Mouse (Mus musculus): ENCODE data around the gene Specc1. TPM values are rescaled to one million over a fixed set of nuclear protein-coding genes. Genes with fewer than 3 reads are reported as not detected.

The Specc1 gene
- polyA plus RNA-seq, 1 experiment, result 79.7 TPM

GRCm38 (mm10) chr11:61970901-61971300, 14.3 kb downstream of the Specc1 start:
- H3K27me3 ChIP-seq (ENCODE audit: control insufficient read depth, insufficient read depth, low read length), result no peaks in the 10 kb centered on the region
- WGBS, result 7% methylated on average over 5 of the region's 5 CpGs
- no peak overlapping the region for H3K4me3 ChIP-seq (replicated peaks; ENCODE audit: insufficient read depth, low read depth, low read length)
- TF ChIP-seq CTCF (IDR thresholded peaks at IDR 0.05; ENCODE audit: borderline replicate concordance, insufficient read depth, low read depth, low read length) (no peak), POLR2A (IDR thresholded peaks at IDR 0.05; ENCODE audit: borderline replicate concordance, insufficient read depth, low read length) (no peak)
- H3K4me1 ChIP-seq (ENCODE audit: control insufficient read depth, insufficient read depth, low read length), result peaks cover 43% of the 10 kb centered on the region
- H3K27ac ChIP-seq (ENCODE audit: insufficient read depth, low read length), result no peak overlapping the region
- peak; percentile 5 to 42 for DNase-seq

GRCm38 (mm10) chr11:61971441-61972221, 15.1 kb downstream of the Specc1 start:
- Histone ChIP-seq H3K4me1 (ENCODE audit: control insufficient read depth, insufficient read depth, low read length) (peaks cover 44% of the 10 kb centered on the region), H3K27me3 (ENCODE audit: control insufficient read depth, insufficient read depth, low read length) (no peaks in the 10 kb centered on the region), H3K27ac (ENCODE audit: insufficient read depth, low read length) (no peak overlapping the region), H3K4me3 (replicated peaks; ENCODE audit: insufficient read depth, low read depth, low read length) (no peak overlapping the region)
- DNase-seq, result peak; percentile 22 to 54
- TF ChIP-seq POLR2A (IDR thresholded peaks at IDR 0.05; ENCODE audit: borderline replicate concordance, insufficient read depth, low read length) (no peak), CTCF (IDR thresholded peaks at IDR 0.05; ENCODE audit: borderline replicate concordance, insufficient read depth, low read depth, low read length) (0 out of 2 replicates have a peak, but pooled peaks have one; percentile 1)
- WGBS, result 22% methylated on average over 7 of the region's 7 CpGs

GRCm38 (mm10) chr11:61974106-61974707, 17.6 kb downstream of the Specc1 start:
- 7% methylated on average over 13 of the region's 13 CpGs for WGBS
- TF ChIP-seq POLR2A (IDR thresholded peaks at IDR 0.05; ENCODE audit: borderline replicate concordance, insufficient read depth, low read length) (no peak), CTCF (IDR thresholded peaks at IDR 0.05; ENCODE audit: borderline replicate concordance, insufficient read depth, low read depth, low read length) (no peak)
- DNase-seq, result peak; percentile 56 to 63
- Histone ChIP-seq H3K27ac (ENCODE audit: insufficient read depth, low read length) (peak overlapping the region; percentile 53), H3K27me3 (ENCODE audit: control insufficient read depth, insufficient read depth, low read length) (no peaks in the 10 kb centered on the region), H3K4me1 (ENCODE audit: control insufficient read depth, insufficient read depth, low read length) (peaks cover 46% of the 10 kb centered on the region; the same call in 1 of the 2 replicates), H3K4me3 (replicated peaks; ENCODE audit: insufficient read depth, low read depth, low read length) (no peak overlapping the region)

- 26% methylated on average over 1 of the region's 1 CpGs for WGBS
- no peaks in the 10 kb centered on the region for H3K27me3 ChIP-seq (ENCODE audit: control insufficient read depth, insufficient read depth, low read length)
- TF ChIP-seq POLR2A (IDR thresholded peaks at IDR 0.05; ENCODE audit: borderline replicate concordance, insufficient read depth, low read length) (no peak), CTCF (IDR thresholded peaks at IDR 0.05; ENCODE audit: borderline replicate concordance, insufficient read depth, low read depth, low read length) (no peak)
- H3K4me1 ChIP-seq (ENCODE audit: control insufficient read depth, insufficient read depth, low read length), result peaks cover 47% of the 10 kb centered on the region; the same call in 1 of the 2 replicates
- H3K4me3 ChIP-seq (replicated peaks; ENCODE audit: insufficient read depth, low read depth, low read length), result no peak overlapping the region
- DNase-seq, result no peak
- H3K27ac ChIP-seq (ENCODE audit: insufficient read depth, low read length), result no peak overlapping the region
Measured at GRCm38 (mm10) chr11:61975783-61976182, 19.2 kb downstream of the Specc1 start.

GRCm38 (mm10) chr11:61981285-61981684, 24.7 kb downstream of the Specc1 start:
- TF ChIP-seq POLR2A (IDR thresholded peaks at IDR 0.05; ENCODE audit: borderline replicate concordance, insufficient read depth, low read length) (no peak), CTCF (IDR thresholded peaks at IDR 0.05; ENCODE audit: borderline replicate concordance, insufficient read depth, low read depth, low read length) (no peak)
- Histone ChIP-seq H3K4me3 (replicated peaks; ENCODE audit: insufficient read depth, low read depth, low read length) (no peak overlapping the region), H3K27ac (ENCODE audit: insufficient read depth, low read length) (no peak overlapping the region), H3K4me1 (ENCODE audit: control insufficient read depth, insufficient read depth, low read length) (peaks cover 23% of the 10 kb centered on the region), H3K27me3 (ENCODE audit: control insufficient read depth, insufficient read depth, low read length) (no peaks in the 10 kb centered on the region)
- WGBS, result 79% methylated on average over 2 of the region's 2 CpGs
- no peak for DNase-seq

GRCm38 (mm10) chr11:61982828-61983227, 26.3 kb downstream of the Specc1 start:
- WGBS, result 23% methylated on average over 9 of the region's 9 CpGs
- TF ChIP-seq CTCF (IDR thresholded peaks at IDR 0.05; ENCODE audit: borderline replicate concordance, insufficient read depth, low read depth, low read length) (no peak), POLR2A (IDR thresholded peaks at IDR 0.05; ENCODE audit: borderline replicate concordance, insufficient read depth, low read length) (no peak)
- DNase-seq, result no peak
- Histone ChIP-seq H3K4me1 (ENCODE audit: control insufficient read depth, insufficient read depth, low read length) (peaks cover 15% of the 10 kb centered on the region), H3K27ac (ENCODE audit: insufficient read depth, low read length) (no peak overlapping the region), H3K27me3 (ENCODE audit: control insufficient read depth, insufficient read depth, low read length) (no peaks in the 10 kb centered on the region), H3K4me3 (replicated peaks; ENCODE audit: insufficient read depth, low read depth, low read length) (no peak overlapping the region)

- 64% methylated on average over 4 of the region's 4 CpGs for WGBS
- Histone ChIP-seq H3K4me3 (replicated peaks; ENCODE audit: insufficient read depth, low read depth, low read length) (no peak overlapping the region), H3K27ac (ENCODE audit: insufficient read depth, low read length) (no peak overlapping the region), H3K4me1 (ENCODE audit: control insufficient read depth, insufficient read depth, low read length) (peaks cover 14% of the 10 kb centered on the region), H3K27me3 (ENCODE audit: control insufficient read depth, insufficient read depth, low read length) (no peaks in the 10 kb centered on the region)
- TF ChIP-seq POLR2A (IDR thresholded peaks at IDR 0.05; ENCODE audit: borderline replicate concordance, insufficient read depth, low read length) (no peak), CTCF (IDR thresholded peaks at IDR 0.05; ENCODE audit: borderline replicate concordance, insufficient read depth, low read depth, low read length) (no peak)
- DNase-seq, result no peak
Measured at GRCm38 (mm10) chr11:61986939-61987338, 30.4 kb downstream of the Specc1 start.

- WGBS, result 31% methylated on average over 9 of the region's 9 CpGs
- Histone ChIP-seq H3K27ac (ENCODE audit: insufficient read depth, low read length) (no peak overlapping the region), H3K4me1 (ENCODE audit: control insufficient read depth, insufficient read depth, low read length) (peaks cover 12% of the 10 kb centered on the region; the same call in 1 of the 2 replicates), H3K27me3 (ENCODE audit: control insufficient read depth, insufficient read depth, low read length) (no peaks in the 10 kb centered on the region), H3K4me3 (replicated peaks; ENCODE audit: insufficient read depth, low read depth, low read length) (no peak overlapping the region)
- DNase-seq, result no peak
- no peak for TF ChIP-seq POLR2A (IDR thresholded peaks at IDR 0.05; ENCODE audit: borderline replicate concordance, insufficient read depth, low read length)
- TF ChIP-seq CTCF (IDR thresholded peaks at IDR 0.05; ENCODE audit: borderline replicate concordance, insufficient read depth, low read depth, low read length), result no peak
Measured at GRCm38 (mm10) chr11:61989647-61990046, 33.1 kb downstream of the Specc1 start.
